Mouse (Mus musculus) layer of hippocampus, adult 18-20 months (tissue): Measurements from ENCODE around the gene Limch1. TPM values are rescaled to one million over a fixed set of nuclear protein-coding genes. Genes with fewer than 3 reads are reported as not detected.

Source experiments
- DNase-seq, 2 experiments: peaks; one replicate each; pipeline ENCODE4 v3.0.0; 2022; ENCODE audit warnings: low spot score in 2 of 2
- total RNA-seq, 2 experiments: library from RNA; stranded (reverse); gene quantifications; 2 replicates each; pipeline ENCODE4 v1.2.3; 2021

Gene Limch1
- total RNA-seq, 2 experiments from 2014 or later = 122 to 133 TPM

- DNase-seq = no peak
These were observed 219.8 kb downstream of the Limch1 start for GRCm38 (mm10) chr5:66965442-66965841.

- DNase-seq = no peak
These were observed 221.5 kb downstream of the Limch1 start for GRCm38 (mm10) chr5:66967147-66967546.

- DNase-seq = no peak
These were observed 222.0 kb downstream of the Limch1 start for GRCm38 (mm10) chr5:66967646-66968045.

- peak; percentile 43 to 77 for DNase-seq
These were observed 222.6 kb downstream of the Limch1 start for GRCm38 (mm10) chr5:66968059-66968833.

GRCm38 (mm10) chr5:66968925-66969711, 223.5 kb downstream of the Limch1 start:
- no peak for DNase-seq

- DNase-seq = no peak
These were observed 230.0 kb downstream of the Limch1 start for GRCm38 (mm10) chr5:66975621-66976020.

GRCm38 (mm10) chr5:66979332-66980218, 233.9 kb downstream of the Limch1 start:
- DNase-seq = peak in 1 of 2 experiments; percentile 64

GRCm38 (mm10) chr5:66980862-66981261, 235.2 kb downstream of the Limch1 start:
- peak in 1 of 2 experiments; percentile 71 for DNase-seq

- DNase-seq = no peak
These were observed 237.5 kb downstream of the Limch1 start for GRCm38 (mm10) chr5:66983104-66983503.

GRCm38 (mm10) chr5:66988926-66989325, 243.3 kb downstream of the Limch1 start:
- DNase-seq = peak in 1 of 2 experiments; percentile 68

GRCm38 (mm10) chr5:66989531-66989930, 243.9 kb downstream of the Limch1 start:
- no peak for DNase-seq

GRCm38 (mm10) chr5:66992401-66992800, 246.8 kb downstream of the Limch1 start:
- no peak for DNase-seq

- no peak for DNase-seq
These were observed 247.4 kb downstream of the Limch1 start for GRCm38 (mm10) chr5:66993076-66993475.

GRCm38 (mm10) chr5:66996124-66996523, 250.5 kb downstream of the Limch1 start:
- DNase-seq = no peak

GRCm38 (mm10) chr5:66996886-66997599, 251.4 kb downstream of the Limch1 start:
- DNase-seq = peak; percentile 82 to 92

GRCm38 (mm10) chr5:66997600-66997930, 251.9 kb downstream of the Limch1 start:
- DNase-seq = no peak

- no peak for DNase-seq
These were observed 252.7 kb downstream of the Limch1 start for GRCm38 (mm10) chr5:66998341-66998740.

- DNase-seq = no peak
These were observed 256.7 kb downstream of the Limch1 start for GRCm38 (mm10) chr5:67002346-67002745.

- DNase-seq = no peak
These were observed 259.0 kb downstream of the Limch1 start for GRCm38 (mm10) chr5:67004619-67005018.

- peak in 1 of 2 experiments; percentile 43 for DNase-seq
These were observed 265.6 kb downstream of the Limch1 start for GRCm38 (mm10) chr5:67011043-67011870.
